Mouse (Mus musculus): ENCODE measurements at regions not wholly inside any gene's neighbourhood (a gene's known extent, or its start where the extent isn't known, plus 50 kb on each side); places are given as distances from the start of the nearest gene placed in this dataset.
"Not testable (repeated sequence)": the region's sequence is repeated elsewhere in the genome, so short reads cannot be mapped to it uniquely, and the experiment has no call there.

GRCm38 (mm10) chr1:51602071-51602470, 123.8 kb upstream of the Nabp1 start:
- in situ Hi-C loops (cut with MboI, MseI): loop anchor here (10.0 to 25.0 kb wide), 2 partner anchors 247 to 515 kb away; no protein-coding TSS in a partner anchor

DNA sequence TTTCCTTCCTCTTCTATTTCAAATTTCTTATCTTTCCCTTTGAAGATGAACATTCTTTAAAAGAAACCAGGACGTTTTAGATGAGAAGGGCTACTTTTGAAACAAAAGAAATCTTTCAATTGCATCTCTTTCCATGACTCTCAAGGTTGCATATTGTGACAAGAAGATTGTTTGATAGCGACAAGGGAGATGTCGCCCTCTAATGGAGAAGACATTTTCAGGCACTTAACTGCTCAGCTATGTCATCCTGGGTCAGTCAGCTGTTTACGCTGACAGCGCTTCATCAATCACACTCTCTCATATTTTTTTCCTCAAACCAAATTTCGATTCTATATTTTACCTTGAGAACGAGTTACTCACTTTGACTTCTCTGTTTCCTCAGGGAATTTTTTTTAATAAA, 122.2 kb upstream of the Nabp1 start:
- in situ Hi-C loops (cut with MboI, MseI): loop anchor here (10.0 to 25.0 kb wide), 2 partner anchors 246 to 513 kb away; no protein-coding TSS in a partner anchor

GRCm38 (mm10) chr1:51596935-51597820, 119.0 kb upstream of the Nabp1 start:
- in situ Hi-C loops (cut with MboI, MseI): loop anchor here (5.0 kb wide), 2 partner anchors 60 to 135 kb away; no protein-coding TSS in a partner anchor

DNA sequence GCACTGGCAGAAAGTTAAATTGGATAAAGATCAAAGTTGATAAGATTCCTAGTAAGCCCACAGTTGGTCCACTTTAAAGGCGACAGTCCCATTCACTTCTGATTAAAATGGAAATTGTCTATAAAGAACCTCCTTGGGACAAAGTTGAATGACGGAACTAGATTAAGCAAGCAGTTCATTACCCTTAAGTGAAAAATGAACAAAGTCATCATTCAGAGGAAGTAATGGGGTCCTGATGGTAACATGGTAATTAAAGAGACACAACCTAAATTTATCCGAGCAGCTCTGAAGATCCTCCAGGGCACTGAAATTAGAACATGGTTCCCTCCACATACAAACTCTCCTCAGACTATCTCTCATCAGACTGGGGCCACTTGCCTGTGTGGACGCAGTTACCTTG, 116.4 kb upstream of the Nabp1 start:
- in situ Hi-C loops (cut with MboI, MseI): loop anchor here (5.0 kb wide), 2 partner anchors 57 to 132 kb away; no protein-coding TSS in a partner anchor

DNA sequence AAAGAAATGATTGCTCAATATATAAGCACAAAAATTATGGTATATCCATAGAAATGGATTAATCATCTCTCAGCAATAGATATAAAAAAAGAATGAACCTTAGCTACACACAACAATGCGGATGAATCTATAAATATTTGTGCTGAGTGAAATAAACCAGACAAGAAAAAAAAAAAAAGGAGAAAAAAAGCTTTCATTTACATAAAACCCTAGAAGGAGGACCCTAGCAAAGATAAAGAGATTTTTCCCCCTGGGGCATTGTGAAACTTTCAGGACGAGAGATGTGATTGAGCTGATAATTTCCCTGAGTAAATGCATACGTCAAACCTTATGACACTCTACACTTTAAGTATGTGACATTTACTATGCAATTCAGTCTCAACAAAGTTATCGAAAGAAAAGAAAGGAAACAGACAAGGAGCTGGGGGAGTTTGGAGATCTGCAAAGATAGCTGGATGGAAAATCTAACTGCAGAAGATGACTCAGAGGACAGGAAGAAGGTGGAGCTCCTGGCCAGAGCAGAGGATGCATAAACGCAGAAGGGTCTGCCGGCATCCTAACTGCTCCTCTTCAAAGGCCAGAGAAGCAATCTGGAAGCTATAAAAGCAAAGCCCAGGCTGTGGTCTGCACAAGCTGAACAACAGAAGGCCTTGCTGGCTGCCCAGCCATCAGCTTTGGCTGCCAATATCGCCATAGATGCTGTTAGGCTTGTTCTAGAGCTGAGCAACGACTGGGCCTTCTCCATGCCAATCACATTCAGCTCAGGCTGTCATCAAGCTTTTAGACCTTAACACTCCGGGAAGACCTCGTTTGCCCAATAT, 115.6 kb upstream of the Nabp1 start:
- in situ Hi-C loops (cut with MboI, MseI): no loop called here

DNA sequence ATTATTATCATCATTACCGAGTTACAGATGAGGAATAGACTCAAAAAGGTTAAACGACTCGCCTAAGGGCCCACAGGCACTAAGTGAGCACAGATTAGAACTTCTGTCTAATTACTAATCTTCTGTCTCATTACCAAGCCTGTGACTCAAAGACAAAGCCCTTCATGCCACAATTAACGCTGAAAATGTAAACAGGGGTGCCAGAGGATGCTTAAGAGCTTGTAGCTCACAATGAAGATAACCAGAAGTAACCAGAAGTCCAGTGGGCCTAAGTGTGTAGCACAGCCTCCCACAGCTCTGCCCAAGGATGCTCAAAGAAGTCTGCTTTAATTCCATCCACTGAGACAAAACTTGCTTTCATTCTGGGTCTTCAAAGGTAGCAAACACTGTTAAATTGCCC, 113.7 kb upstream of the Nabp1 start:
- in situ Hi-C loops (cut with MboI, MseI): no loop called here

DNA sequence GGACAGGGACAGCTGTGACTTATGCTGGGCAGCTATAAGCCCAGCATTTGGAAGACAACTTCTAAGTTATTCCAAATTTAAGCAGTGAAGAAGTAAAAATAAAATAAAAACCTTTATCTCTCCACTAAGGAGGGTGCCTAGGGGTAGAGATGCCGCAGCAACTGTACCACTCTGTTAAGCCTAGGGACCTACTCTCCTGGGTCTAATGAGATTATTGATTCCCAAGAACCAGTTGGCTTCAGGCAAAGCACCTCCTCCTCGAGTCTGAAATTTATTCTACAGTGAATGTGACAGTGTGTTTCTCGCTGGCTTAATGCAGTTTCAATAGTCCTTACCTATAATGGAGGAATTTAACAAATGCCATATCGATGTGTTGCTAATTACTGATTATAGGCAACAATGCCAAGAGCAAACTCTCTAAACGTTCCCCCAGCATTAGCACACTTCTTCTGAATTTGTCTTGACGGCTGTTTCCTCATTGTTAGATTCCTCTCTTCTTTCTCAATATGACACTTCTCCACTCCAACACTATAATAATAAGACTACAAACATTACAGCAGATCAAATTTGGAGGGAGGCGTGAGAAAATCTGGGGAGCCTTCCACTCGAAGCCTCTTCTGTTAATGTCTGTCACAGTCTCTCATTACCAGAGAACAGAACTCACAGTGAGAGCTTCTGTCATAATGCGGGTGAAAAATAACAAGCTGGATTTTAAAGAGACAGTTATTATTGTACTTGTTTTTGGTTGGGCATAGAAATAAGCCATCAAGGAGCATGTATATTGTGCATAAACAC, 112.6 kb upstream of the Nabp1 start:
- in situ Hi-C loops (cut with MboI, MseI): no loop called here

DNA sequence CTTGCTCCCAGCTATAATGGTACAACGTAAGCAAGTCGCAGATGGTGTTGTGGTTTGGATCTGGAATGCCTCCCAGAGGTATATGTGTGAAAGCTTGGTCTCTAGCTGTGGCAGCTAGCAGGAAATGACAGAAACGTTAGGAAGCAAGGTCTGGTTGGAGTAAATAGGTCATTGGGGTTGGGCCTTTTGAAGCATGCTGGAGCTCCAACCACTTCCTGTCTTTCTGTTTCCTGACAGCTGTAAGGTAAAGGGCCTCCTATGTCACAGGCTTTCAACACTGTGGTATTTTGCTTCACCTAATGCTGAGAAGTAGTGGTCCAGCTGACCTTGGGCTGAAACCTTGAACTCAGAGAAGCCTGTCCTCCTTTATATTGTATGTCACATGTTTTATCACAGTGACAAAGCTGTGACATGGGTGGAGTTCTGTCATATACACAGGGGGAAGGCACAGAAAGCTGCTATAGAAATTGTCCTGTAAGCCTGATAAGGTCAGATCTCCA, 106.8 kb upstream of the Nabp1 start:
- in situ Hi-C loops (cut with MboI, MseI): no loop called here

DNA sequence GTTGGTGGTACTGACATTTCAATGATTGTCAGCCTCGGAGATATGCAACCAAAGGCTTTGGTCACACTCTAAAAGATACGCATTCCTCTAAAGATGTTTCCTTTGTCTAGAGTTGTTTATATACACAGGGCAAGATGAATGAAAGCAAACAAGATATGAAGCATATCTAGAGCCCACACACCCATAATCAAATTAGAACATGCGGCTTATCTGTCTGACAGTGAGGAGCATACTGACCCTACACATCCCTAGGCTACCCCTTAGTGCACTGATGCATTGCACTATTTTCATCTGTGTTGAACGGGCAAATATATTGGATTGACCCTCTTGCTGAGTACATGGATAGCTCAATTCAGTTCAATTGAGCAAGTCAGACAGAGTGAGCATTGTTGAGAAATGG, 105.6 kb upstream of the Nabp1 start:
- in situ Hi-C loops (cut with MboI, MseI): no loop called here

DNA sequence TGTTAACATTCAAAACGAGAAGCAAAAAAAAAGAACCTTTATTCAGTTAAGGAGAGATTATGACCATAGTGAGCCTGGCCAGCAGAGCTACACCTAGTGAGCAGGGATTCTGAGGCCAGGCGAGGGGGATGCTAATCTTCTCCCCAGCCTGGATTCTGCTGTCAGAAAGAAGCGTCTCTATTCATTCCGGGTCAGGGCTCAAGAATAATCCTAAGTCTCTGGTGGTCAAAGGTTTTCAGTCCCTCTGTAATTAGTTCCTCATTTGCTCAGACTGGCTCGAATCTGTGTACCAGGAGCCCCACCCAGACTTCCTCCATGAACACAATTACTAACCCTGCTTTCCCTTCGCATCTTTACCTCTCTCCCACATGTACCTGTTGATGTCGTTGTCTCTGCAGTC, 101.8 kb upstream of the Nabp1 start:
- in situ Hi-C loops (cut with MboI, MseI): no loop called here

DNA sequence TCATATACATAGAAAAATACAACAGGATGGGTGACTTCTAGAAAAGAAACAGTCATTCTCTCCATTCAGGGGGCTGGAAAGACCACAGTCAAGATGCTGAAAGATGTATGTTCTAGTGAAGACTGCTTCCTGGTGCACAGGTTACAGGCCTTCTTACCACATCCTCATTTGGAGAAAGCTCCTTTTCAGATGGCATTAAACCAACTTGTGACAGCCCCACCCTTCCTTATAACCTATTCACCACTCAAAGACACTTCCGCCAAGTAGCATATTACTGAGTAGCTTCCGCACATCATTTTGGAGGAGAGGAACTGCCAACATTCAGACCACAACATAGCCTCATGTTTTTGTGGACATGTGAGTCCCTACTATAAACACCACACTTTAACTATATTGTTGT, 99.5 kb upstream of the Nabp1 start:
- in situ Hi-C loops (cut with MboI, MseI): no loop called here

GRCm38 (mm10) chr1:51572314-51573078, 94.3 kb upstream of the Nabp1 start:
- in situ Hi-C loops (cut with MboI, MseI): no loop called here

- in situ Hi-C loops (cut with MboI, MseI): no loop called here
These were observed 91.4 kb upstream of the Nabp1 start for GRCm38 (mm10) chr1:51569625-51570024.

- in situ Hi-C loops (cut with MboI, MseI): no loop called here
These were observed 88.0 kb upstream of the Nabp1 start for GRCm38 (mm10) chr1:51566170-51566649.

- in situ Hi-C loops (cut with MboI, MseI): not testable (repeated sequence)
These were observed 78.4 kb upstream of the Nabp1 start for GRCm38 (mm10) chr1:51556616-51557015.

DNA sequence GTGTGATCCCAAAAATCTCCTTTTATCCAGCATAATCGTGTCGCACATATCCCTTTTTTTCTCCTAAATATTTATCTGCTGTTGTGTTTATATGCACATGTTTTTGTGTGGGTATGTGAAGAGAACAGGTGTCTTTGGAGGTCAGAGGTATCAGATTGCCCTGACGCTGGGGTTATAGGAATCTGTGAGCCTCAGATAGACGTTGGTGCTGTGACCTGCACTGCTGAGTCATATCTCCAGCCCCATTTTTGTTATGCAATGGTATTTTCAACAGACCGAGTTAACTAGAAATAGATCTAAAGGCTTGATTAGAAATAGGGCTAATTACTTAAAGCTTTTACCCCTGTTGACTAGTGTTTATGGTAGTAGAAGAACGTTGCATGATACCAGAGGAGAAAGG, 75.5 kb upstream of the Nabp1 start:
- in situ Hi-C loops (cut with MboI, MseI): no loop called here

DNA sequence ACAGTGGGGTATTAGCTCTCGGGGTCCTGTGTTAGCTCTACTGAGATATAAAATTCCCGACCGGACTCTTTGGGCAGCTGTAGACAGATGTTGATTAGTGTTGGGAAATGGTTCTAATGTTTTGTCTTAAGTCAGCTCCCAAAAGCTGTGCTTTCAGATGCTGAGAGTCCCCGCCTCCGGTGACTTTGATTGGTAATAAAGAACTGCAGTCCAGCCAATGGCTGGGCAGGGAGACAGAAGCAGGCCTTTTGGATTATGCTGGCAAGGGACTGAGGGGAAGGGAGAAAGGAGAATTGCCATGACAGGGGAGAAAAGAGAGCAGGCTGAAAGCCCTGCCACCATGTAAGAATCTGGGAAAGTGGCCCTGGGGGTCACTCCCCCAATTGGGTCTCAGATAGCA, 73.4 kb upstream of the Nabp1 start:
- in situ Hi-C loops (cut with MboI, MseI): no loop called here

DNA sequence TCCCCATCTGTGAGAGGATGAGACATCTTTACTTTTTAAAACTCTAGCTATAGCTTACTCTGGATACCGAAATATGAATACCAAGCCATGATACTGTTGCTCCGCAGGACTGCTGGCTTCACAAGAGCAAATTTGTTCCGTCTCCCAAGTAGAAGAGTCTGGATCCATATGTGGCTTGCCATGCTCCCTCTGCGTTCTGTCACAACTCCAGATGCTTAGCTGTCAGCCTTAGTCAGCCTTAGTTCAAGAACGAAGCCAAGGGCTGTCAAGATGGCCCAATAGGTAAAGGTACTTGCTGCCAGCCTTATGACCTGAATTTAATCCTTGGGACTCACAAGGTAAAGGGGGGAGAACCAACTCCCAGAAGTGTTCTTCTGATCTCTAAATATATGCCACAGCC, 64.6 kb upstream of the Nabp1 start:
- in situ Hi-C loops (cut with MboI, MseI): no loop called here

DNA sequence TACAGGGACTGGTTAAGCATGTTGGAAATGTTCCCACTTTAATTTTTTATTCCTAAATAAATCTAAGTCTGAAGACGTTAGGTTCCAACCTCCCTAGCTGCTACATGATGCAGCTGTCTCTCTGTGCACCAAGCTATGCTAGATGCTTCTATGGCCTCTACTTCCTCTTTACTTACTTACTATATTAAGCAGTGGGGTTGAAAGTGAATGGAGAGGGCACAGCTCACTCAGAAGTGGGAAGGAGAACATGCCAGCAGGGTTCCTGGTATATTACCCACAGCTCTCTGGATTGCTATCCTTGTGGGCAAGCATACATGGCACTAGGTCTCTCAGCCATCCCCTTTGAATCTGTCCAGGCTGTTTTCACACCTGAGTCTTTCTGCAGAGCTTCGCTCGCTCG, 61.4 kb upstream of the Nabp1 start:
- in situ Hi-C loops (cut with MboI, MseI): loop anchor here (5.0 kb wide), 1 partner anchor 58 kb away; no protein-coding TSS in a partner anchor

DNA sequence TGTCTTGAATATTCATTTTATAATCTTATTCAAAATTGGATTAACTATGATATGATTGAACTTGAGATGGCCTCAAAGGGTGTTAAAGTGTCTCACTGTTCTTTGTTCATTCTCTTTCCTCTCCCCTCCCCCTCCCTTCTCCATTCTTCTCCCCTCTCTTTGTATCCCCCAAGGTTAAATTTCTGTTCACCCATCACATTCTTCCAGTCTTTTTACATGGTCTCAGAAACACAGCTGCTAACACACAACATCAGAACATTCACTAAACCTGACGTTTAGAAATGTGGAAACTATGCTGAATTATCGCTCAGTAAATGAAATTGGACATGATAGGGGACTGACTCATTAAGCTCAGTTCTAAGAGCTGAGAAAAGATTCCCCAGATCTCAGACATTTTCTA, 60.6 kb upstream of the Nabp1 start:
- in situ Hi-C loops (cut with MboI, MseI): loop anchor here (5.0 kb wide), 1 partner anchor 58 kb away; no protein-coding TSS in a partner anchor

Measured in regulatory T cell (primary cell).